Mouse (Mus musculus): Measurements from ENCODE around the gene Inpp5a.
A peak's percentile ranks its signal among the peaks of the same experiment; 100 is the strongest.

Gene Inpp5a

GRCm38 (mm10) chr7:139388670-139389212, at the start of gene Inpp5a:
Gene Inpp5a (plus strand): TSS chr7:139389109.
- DNase-seq (ENCODE audit: low read depth, low spot score) = peak; percentile 100

GRCm38 (mm10) chr7:139339184-139339583, 49.7 kb upstream of the Inpp5a start:
- no peak for DNase-seq (ENCODE audit: low read depth, low spot score)

GRCm38 (mm10) chr7:139341020-139341660, 47.8 kb upstream of the Inpp5a start:
- no peak for DNase-seq (ENCODE audit: low read depth, low spot score)

GRCm38 (mm10) chr7:139342809-139343208, 46.1 kb upstream of the Inpp5a start:
- DNase-seq (ENCODE audit: low read depth, low spot score) = no peak

GRCm38 (mm10) chr7:139347051-139347450, 41.9 kb upstream of the Inpp5a start:
- DNase-seq (ENCODE audit: low read depth, low spot score) = no peak

- DNase-seq (ENCODE audit: low read depth, low spot score) = no peak
Measured at GRCm38 (mm10) chr7:139350606-139351005, 38.3 kb upstream of the Inpp5a start.

- DNase-seq (ENCODE audit: low read depth, low spot score) = no peak
Measured at GRCm38 (mm10) chr7:139354370-139355139, 34.4 kb upstream of the Inpp5a start.

- DNase-seq (ENCODE audit: low read depth, low spot score) = no peak
Measured at GRCm38 (mm10) chr7:139357043-139357442, 31.9 kb upstream of the Inpp5a start.

GRCm38 (mm10) chr7:139359906-139360305, 29.0 kb upstream of the Inpp5a start:
- DNase-seq (ENCODE audit: low read depth, low spot score) = no peak

- DNase-seq (ENCODE audit: low read depth, low spot score) = no peak
Measured at GRCm38 (mm10) chr7:139360890-139361559, 27.9 kb upstream of the Inpp5a start.

- DNase-seq (ENCODE audit: low read depth, low spot score) = no peak
Measured at GRCm38 (mm10) chr7:139361799-139362198, 27.1 kb upstream of the Inpp5a start.

GRCm38 (mm10) chr7:139362514-139362913, 26.4 kb upstream of the Inpp5a start:
- no peak for DNase-seq (ENCODE audit: low read depth, low spot score)

- DNase-seq (ENCODE audit: low read depth, low spot score) = peak; percentile 80
Measured at GRCm38 (mm10) chr7:139363281-139364004, 25.5 kb upstream of the Inpp5a start.

GRCm38 (mm10) chr7:139364005-139364557, 24.8 kb upstream of the Inpp5a start:
- DNase-seq (ENCODE audit: low read depth, low spot score) = peak; percentile 82

- no peak for DNase-seq (ENCODE audit: low read depth, low spot score)
Measured at GRCm38 (mm10) chr7:139364936-139365830, 23.7 kb upstream of the Inpp5a start.

GRCm38 (mm10) chr7:139366131-139366530, 22.8 kb upstream of the Inpp5a start:
- DNase-seq (ENCODE audit: low read depth, low spot score) = no peak

GRCm38 (mm10) chr7:139366549-139366948, 22.4 kb upstream of the Inpp5a start:
- no peak for DNase-seq (ENCODE audit: low read depth, low spot score)

GRCm38 (mm10) chr7:139368218-139368617, 20.7 kb upstream of the Inpp5a start:
- no peak for DNase-seq (ENCODE audit: low read depth, low spot score)

- DNase-seq (ENCODE audit: low read depth, low spot score) = peak; percentile 89
Measured at GRCm38 (mm10) chr7:139368722-139369380, 20.1 kb upstream of the Inpp5a start.
